Mouse (Mus musculus) bone marrow, adult 2 months (tissue): ENCODE results near the gene Mgat4b.

ENCODE experiments used
- CTCF ChIP-seq: fragments of 200-500 bp; IDR thresholded peaks from 2 replicates; pipeline ENCODE4 v1.5.1; 2011; ENCODE audit warnings: low read length, control low read depth; ENCODE audit not compliant: control insufficient read depth, insufficient read depth
- POLR2A ChIP-seq: fragments of 200-500 bp; IDR thresholded peaks from 2 replicates; pipeline ENCODE4 v1.6.1; 2011; ENCODE audit warnings: low read depth, mild to moderate bottlenecking, control low read depth, low read length, borderline replicate concordance; ENCODE audit not compliant: control insufficient read depth

DNA sequence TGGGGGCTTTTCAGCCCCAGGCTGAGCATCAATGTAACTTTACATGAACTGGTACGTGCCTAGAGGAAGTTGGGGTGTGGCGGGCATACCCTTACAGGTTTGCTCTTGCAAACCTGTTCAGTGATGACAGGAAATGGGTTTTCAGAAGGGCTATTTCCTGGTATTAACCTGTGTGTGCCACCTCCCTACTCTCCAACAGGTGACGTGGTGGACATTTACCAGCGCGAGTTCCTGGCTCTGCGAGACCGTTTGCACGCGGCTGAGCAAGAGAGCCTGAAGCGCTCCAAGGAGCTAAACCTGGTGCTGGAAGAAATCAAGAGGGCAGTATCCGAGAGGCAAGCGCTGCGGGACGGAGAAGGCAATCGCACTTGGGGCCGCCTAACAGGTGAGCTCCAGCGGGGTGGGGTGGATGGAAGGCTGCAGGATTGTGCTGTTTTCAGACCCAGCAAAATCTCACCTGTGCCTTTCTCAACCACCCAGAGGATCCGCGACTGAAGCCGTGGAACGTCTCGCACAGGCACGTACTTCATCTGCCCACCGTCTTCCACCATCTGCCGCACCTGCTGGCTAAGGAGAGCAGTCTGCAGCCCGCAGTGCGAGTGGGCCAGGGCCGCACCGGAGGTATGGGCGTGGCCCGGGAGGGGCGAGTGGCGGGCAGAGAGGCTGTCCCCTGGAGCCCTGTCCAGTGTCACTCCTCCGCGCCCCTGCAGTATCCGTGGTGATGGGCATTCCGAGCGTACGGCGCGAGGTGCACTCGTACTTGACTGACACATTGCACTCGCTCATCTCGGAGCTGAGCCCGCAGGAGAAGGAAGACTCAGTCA lies 20.0 kb downstream of the Mgat4b start:
- TF ChIP-seq CTCF (no peak), POLR2A (no peak)
